Mouse (Mus musculus): Measurements from ENCODE around the gene Il17rb. TPM values are rescaled to one million over a fixed set of nuclear protein-coding genes. Genes with fewer than 3 reads are reported as not detected.

The Il17rb gene
- 2.7 TPM for polyA plus RNA-seq (2017; shearing (Covaris generic))

DNA sequence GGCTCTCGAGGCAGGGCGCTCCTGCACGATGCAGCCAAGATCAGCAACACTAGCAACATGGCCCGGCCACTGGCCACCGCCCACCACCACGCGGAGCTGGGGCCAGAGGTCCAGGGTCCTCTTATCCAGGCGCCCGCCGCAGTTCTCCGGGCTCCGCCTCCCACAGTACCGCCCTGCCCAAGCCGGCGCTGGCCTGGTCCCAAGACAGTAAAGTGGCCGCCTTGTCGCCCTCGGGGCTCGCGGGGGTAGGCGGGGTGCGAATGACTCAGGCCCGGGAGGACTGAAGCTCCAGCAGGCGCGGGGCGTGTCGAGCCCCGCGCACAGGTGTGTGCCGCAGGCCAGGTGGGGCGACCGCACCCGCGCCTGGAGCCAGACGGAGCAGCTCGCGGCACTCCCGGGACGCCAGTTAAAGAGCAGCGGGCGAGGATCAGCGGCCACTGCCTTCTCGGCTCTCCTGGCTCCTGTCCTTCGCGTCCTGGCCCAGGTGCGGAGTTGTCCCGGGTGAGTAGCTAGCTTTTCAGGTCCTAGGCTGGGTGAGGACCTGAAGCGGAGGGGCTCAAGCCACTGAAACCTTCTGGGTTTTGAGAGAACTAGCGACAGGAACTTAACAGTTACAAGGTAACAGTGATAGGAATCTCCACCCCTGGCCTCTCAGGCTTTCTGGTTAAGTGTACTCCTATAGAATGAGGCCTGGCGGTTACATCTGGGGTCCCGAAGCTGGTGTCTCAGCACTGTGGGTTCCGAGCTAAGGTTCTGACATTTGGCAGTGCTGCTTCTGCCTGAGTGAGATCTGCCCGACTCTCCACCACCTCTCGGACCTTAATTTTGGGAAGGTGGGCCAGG is at the start of gene Il17rb, which contains the start of gene Chdh:
Il17rb (minus strand) TSS at position 164 of the 843 bp plus-strand sequence.
Chdh (plus strand) TSS at position 291 of the 843 bp plus-strand sequence.

GRCm38 (mm10) chr14:29978254-29979204 is 30.2 kb downstream of the Il17rb start, which contains the start of gene Actr8:
TSS of gene Actr8 (plus strand) at chr14:29978337.

DNA sequence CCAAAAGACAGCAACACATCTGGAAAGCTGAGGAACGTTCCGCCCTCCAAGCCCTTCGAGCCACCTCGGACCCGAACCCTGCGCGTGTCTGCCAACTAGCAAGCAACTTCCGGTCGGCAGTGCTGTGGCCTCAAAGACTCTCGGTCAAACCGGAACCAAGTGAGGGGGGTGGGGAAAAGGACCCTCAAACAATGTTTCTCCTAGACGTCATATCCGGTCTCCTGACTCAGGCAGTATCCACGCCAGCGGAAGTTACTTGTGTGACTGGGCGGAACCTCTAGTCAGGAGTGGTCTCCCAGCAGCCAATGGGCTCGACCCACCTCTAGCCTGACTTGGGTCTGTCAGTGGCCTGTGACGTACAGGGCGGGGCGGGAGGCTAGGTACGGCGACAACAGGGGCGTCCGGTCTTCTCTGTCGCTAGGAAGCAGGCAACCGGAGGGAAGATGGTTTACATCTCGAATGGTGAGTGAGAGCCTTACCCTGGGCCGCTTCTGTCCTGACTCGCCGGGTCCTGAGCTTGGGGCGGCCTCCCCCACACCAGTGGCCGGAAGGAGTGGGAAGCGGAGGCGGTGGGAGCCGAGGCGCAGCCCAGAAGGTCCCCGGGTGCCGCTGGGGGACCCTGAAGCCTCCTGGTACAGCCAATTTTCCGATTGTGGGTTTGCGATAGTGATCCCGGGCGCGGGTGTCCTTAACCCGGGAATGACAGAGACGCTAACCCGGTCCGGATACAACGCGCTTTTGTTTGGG is 40.4 kb downstream of the Il17rb start, which contains the start of gene Selenok:
Selenok (plus strand) TSS at position 234 of the 747 bp plus-strand sequence.

Other genes starting within 250 kb of the Il17rb start
- gene Selenok, start 40.6 kb downstream of the Il17rb start, polyA plus RNA-seq (2017; shearing (Covaris generic)), result 257 TPM
- gene Actr8, start 30.6 kb downstream of the Il17rb start, polyA plus RNA-seq (2017; shearing (Covaris generic)), result 80.6 TPM
- 2.9 TPM for gene Chdh, start 127 bp upstream of the Il17rb start, polyA plus RNA-seq (2017; shearing (Covaris generic))